Mouse (Mus musculus) testis, adult 2 months (tissue): Measurements from ENCODE around the gene Pafah2. TPM values are rescaled to one million over a fixed set of nuclear protein-coding genes. Genes with fewer than 3 reads are reported as not detected.

Experiments
- H3K27ac ChIP-seq: fragments of 200-500 bp; 2 replicates; pipeline ENCODE4 v1.5.1; 2012; ENCODE audit warnings: low read depth, low read length; ENCODE audit not compliant: control insufficient read depth, insufficient read depth
- H3K27me3 ChIP-seq: fragments of 200-500 bp; 2 replicates; pipeline ENCODE4 v1.6.1; 2012; ENCODE audit warnings: mild to moderate bottlenecking, low read length, moderate library complexity; ENCODE audit not compliant: control insufficient read depth, insufficient read depth
- H3K36me3 ChIP-seq: fragments of 200-500 bp; 2 replicates; pipeline ENCODE4 v1.6.1; 2012; ENCODE audit warnings: mild to moderate bottlenecking, low read length; ENCODE audit not compliant: control insufficient read depth, insufficient read depth
- H3K4me1 ChIP-seq: fragments of 200-500 bp; 2 replicates; pipeline ENCODE4 v1.6.1; 2012; ENCODE audit warnings: low read length; ENCODE audit not compliant: control insufficient read depth, insufficient read depth
- H3K4me3 ChIP-seq: fragments of 200-500 bp; 2 replicates; pipeline ENCODE4 v1.5.1; 2012; ENCODE audit warnings: low read depth, mild to moderate bottlenecking, low read length, moderate library complexity, mixed read lengths; ENCODE audit not compliant: control insufficient read depth
- CTCF ChIP-seq: fragments of 200-500 bp; IDR thresholded peaks from 2 replicates; pipeline ENCODE4 v1.5.1; 2012; ENCODE audit warnings: low read depth, mild to moderate bottlenecking, inconsistent platforms, low read length, moderate library complexity; ENCODE audit not compliant: control insufficient read depth, insufficient read depth, insufficient replicate concordance
- POLR2A ChIP-seq: fragments of 200-500 bp; IDR thresholded peaks from 2 replicates; pipeline ENCODE4 v1.6.1; 2012; ENCODE audit warnings: low read depth, mild to moderate bottlenecking, inconsistent platforms, low read length, moderate library complexity; ENCODE audit not compliant: control insufficient read depth
- polyA plus RNA-seq: library from polyadenylated mRNA; depleted of rRNA; stranded (reverse); fragments of >200 nt; gene quantifications from 2 replicates; pipeline ENCODE4 v1.2.3, GENCODE M21; 2012

The Pafah2 gene
- polyA plus RNA-seq, 1 experiment: 37.2 TPM

DNA sequence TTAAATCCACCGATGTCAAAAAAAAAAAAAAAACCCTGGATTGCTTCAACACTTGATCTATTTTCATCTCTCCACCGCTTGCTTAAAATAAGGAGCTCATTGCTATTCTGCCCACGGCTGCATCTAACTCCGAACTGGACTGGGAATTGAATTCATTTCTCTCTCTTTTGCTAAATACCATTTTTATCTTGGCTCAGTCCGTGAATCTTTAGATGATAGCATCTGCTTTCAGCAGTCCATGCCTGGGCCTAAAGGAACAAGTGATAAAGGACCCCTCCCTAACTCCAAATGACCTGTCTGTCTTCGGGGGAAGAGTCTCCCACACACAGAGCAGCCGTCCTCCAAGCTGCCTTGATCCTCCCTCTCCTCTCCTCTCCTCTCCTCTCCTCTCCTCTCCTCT lies 48.8 kb downstream of the Pafah2 start:
- Histone ChIP-seq H3K27ac (no peak overlapping the region), H3K4me1 (peaks cover 25% of the 10 kb centered on the region), H3K4me3 (no peak overlapping the region), H3K27me3 (no peaks in the 10 kb centered on the region), H3K36me3 (no peaks in the 10 kb centered on the region)
- no peak for TF ChIP-seq CTCF
- TF ChIP-seq POLR2A: no peak

DNA sequence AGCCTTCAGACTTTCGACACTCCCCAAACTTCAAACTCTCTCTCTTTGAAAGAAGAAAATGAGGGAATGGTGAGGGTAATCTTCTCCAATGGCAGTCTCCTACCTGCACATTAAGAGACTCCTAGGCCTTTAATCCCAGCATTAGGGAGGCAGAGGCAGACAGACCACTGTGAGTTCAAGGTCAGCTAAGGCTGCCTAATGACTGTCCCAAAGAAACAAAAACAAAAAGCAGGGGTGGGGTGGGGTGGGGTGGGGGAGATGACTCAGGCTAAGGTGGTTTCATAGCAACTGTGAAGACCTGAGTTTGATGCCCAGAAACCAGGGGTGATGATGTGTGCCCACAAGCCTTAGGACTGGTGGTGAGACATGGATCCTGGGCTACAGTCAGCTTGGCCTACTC lies 49.4 kb downstream of the Pafah2 start:
- H3K36me3 ChIP-seq: no peaks in the 10 kb centered on the region
- H3K27me3 ChIP-seq: no peaks in the 10 kb centered on the region
- H3K4me3 ChIP-seq: no peak overlapping the region
- H3K4me1 ChIP-seq: peaks cover 30% of the 10 kb centered on the region
- H3K27ac ChIP-seq: no peak overlapping the region
- TF ChIP-seq CTCF: no peak
- no peak for TF ChIP-seq POLR2A

DNA sequence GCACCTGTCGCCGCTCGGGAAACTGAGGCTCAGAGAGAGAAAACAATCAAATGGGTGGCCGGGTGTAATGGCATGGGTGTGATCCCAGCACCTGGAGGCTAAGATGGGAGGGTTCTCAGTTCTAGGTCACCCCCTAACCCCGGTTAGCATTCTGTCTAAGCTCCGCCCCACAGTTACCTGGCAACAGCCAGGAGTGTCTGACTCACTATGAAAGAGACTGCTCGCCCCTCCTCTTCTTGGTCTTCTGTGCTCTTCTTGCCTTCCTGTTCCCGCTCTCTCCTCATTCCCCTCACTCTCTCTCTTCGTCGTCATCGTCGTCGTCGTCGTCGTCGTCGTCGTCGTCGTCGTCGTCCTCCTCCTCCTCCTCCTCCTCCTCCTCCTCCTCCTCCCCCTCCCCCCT lies 51.8 kb downstream of the Pafah2 start:
- peaks cover 40% of the 10 kb centered on the region for H3K4me1 ChIP-seq

GRCm38 (mm10) chr4:134449595-134450391 lies 53.7 kb downstream of the Pafah2 start:
- Histone ChIP-seq H3K4me1 (peaks cover 42% of the 10 kb centered on the region), H3K4me3 (peak overlapping the region; percentile 87), H3K27me3 (no peaks in the 10 kb centered on the region; the same call in 1 of the 2 replicates), H3K36me3 (no peaks in the 10 kb centered on the region), H3K27ac (no peak overlapping the region; the same call in 1 of the 2 replicates)
- no peak for TF ChIP-seq CTCF
- TF ChIP-seq POLR2A: no peak

More for the DNA sequence above, 51.8 kb downstream of the Pafah2 start:
- Histone ChIP-seq H3K4me3 (peak overlapping the region; percentile 87), H3K36me3 (no peaks in the 10 kb centered on the region), H3K27ac (no peak overlapping the region), H3K27me3 (no peaks in the 10 kb centered on the region)
- TF ChIP-seq POLR2A (peak; percentile 24; the same call in 1 of the 2 replicates), CTCF (no peak)

- no peaks in the 10 kb centered on the region; the same call in 1 of the 2 replicates for H3K27me3 ChIP-seq
- H3K36me3 ChIP-seq: no peaks in the 10 kb centered on the region
- TF ChIP-seq POLR2A (no peak), CTCF (no peak)
- peak overlapping the region; percentile 78 for H3K4me3 ChIP-seq
- H3K27ac ChIP-seq: peak overlapping the region; percentile 66
- H3K4me1 ChIP-seq: peaks cover 42% of the 10 kb centered on the region
Observed at GRCm38 (mm10) chr4:134450392-134451195, 54.5 kb downstream of the Pafah2 start.

- H3K4me3 ChIP-seq: no peak overlapping the region
- peaks cover 33% of the 10 kb centered on the region for H3K4me1 ChIP-seq
- no peak overlapping the region for H3K27ac ChIP-seq
- H3K27me3 ChIP-seq: no peaks in the 10 kb centered on the region; the same call in 1 of the 2 replicates
- TF ChIP-seq CTCF: no peak
- no peak for TF ChIP-seq POLR2A
- H3K36me3 ChIP-seq: no peaks in the 10 kb centered on the region
Observed at GRCm38 (mm10) chr4:134451484-134451883, 55.4 kb downstream of the Pafah2 start.

- H3K4me1 ChIP-seq: peaks cover 19% of the 10 kb centered on the region
- no peaks in the 10 kb centered on the region for H3K36me3 ChIP-seq
- no peak for TF ChIP-seq CTCF
- no peak for TF ChIP-seq POLR2A
- H3K4me3 ChIP-seq: peak overlapping the region; percentile 64
- H3K27ac ChIP-seq: no peak overlapping the region
- no peaks in the 10 kb centered on the region; the same call in 1 of the 2 replicates for H3K27me3 ChIP-seq
Observed at GRCm38 (mm10) chr4:134453619-134454400, 57.7 kb downstream of the Pafah2 start.
